Mouse (Mus musculus) ES-Bruce4 (cell line): ENCODE results near the gene Akap2. TPM values are rescaled to one million over a fixed set of nuclear protein-coding genes. Genes with fewer than 3 reads are reported as not detected.

Experiments used
- H3K27ac ChIP-seq: 2 replicates; pipeline ENCODE4 v1.5.1; 2012; ENCODE audit warnings: low read length, inconsistent platforms; ENCODE audit not compliant: insufficient read depth
- H3K27me3 ChIP-seq: 2 replicates; pipeline ENCODE4 v1.6.1; 2012; ENCODE audit warnings: mild to moderate bottlenecking, low read length, inconsistent platforms; ENCODE audit not compliant: control insufficient read depth, poor library complexity, insufficient read depth, severe bottlenecking
- H3K36me3 ChIP-seq: 2 replicates; pipeline ENCODE4 v1.6.1; 2012; ENCODE audit warnings: inconsistent platforms, mild to moderate bottlenecking, low read length, moderate library complexity; ENCODE audit not compliant: control insufficient read depth, poor library complexity, insufficient read depth, severe bottlenecking
- H3K4me1 ChIP-seq: one replicate; pipeline ENCODE4 v1.8.1; 2011; ENCODE audit warnings: low read length; ENCODE audit not compliant: control insufficient read depth, insufficient read depth
- H3K4me3 ChIP-seq: 2 replicates; pipeline ENCODE4 v1.5.1; 2011; ENCODE audit warnings: low read depth, mild to moderate bottlenecking, low read length
- H3K9ac ChIP-seq: 2 replicates; pipeline ENCODE4 v1.6.1; 2012; ENCODE audit warnings: low read depth, mild to moderate bottlenecking, inconsistent platforms; ENCODE audit not compliant: poor library complexity, severe bottlenecking
- H3K9me3 ChIP-seq: replicated peaks from 2 replicates; pipeline ENCODE4 v1.6.1; 2012; ENCODE audit warnings: mild to moderate bottlenecking, low read length, inconsistent platforms; ENCODE audit not compliant: control insufficient read depth, poor library complexity, insufficient read depth, severe bottlenecking
- CTCF ChIP-seq: IDR thresholded peaks from one replicate; pipeline ENCODE4 v1.8.1; 2011; ENCODE audit warnings: low read depth, low read length
- EP300 ChIP-seq: IDR thresholded peaks from 2 replicates; pipeline ENCODE4 v1.6.1; 2011; ENCODE audit warnings: low read depth, low read length; ENCODE audit not compliant: insufficient read depth
- POLR2A ChIP-seq: IDR thresholded peaks from one replicate; pipeline ENCODE4 v1.8.1; 2011; ENCODE audit warnings: low read length; ENCODE audit not compliant: insufficient read depth
- polyA plus RNA-seq: library from polyadenylated mRNA; stranded (reverse); fragments of >200 nt; gene quantifications from 2 replicates; pipeline ENCODE4 v1.2.4, GENCODE M21; 2011; ENCODE audit warnings: low read depth; ENCODE audit not compliant: missing spikeins, insufficient read depth, insufficient read length

The Akap2 gene
- polyA plus RNA-seq, 1 experiment: 96.5 TPM

DNA sequence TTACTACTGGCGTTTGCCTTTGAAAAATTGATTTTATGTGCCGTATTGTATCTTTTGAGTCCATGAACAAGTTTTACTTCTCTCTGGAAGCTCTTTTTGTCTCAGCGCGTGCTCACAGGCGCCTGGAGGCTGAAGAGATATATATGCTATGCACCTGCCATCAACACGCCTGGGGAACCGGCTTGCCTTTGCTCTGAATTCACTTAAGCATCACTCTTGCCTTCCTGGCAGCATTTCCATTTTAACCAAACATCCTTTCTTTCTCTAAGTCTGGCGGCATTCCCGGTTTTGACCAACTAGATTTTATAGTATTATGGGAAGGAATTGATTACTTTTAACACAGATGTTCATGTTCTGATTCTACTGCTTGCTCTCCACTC, 65.9 kb downstream of the Akap2 start:
- Histone ChIP-seq H3K27ac (no peak overlapping the region), H3K27me3 (no peaks in the 10 kb centered on the region; the same call in 1 of the 2 replicates)
- TF ChIP-seq EP300: no peak
- TF ChIP-seq POLR2A: no peak
- no peak for TF ChIP-seq CTCF

DNA sequence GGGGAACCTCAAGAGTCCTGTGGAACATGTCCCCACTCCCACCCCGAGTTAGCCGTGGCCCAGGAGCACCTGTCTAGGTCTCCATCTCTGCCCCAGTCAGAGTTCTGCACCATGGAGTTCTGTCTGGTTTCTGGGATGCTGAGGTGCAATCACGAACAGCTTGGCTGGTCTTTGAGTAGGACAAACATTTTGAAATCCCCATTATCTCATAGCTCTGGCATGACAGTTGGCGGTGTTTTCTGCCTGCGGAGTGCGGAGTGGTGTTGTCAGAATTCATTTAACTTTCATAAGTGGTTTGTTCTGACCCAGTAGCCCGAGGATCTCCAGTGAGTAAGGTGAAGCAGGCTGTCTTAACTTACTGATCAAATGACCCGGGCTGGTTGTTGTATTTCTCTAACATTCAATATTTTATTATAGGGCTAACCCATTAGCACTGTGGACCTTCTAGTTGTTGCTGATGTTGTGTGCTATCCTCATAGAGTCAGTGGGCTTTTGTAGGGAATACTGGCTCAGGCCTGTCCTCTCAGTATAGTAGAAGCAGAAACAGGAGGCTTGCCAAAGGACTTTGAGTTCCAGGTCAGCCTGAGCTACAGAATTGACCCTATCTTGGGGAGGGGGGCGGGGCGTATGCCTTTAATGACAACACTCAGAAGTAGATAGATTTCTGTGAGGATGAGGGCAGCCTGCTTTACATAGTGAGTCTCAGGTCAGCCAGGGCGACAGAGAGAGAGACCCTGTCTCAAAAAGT, 66.6 kb downstream of the Akap2 start:
- no peak overlapping the region for H3K27ac ChIP-seq
- H3K27me3 ChIP-seq: no peaks in the 10 kb centered on the region; the same call in 1 of the 2 replicates
- H3K9me3 ChIP-seq: no peaks in the 10 kb centered on the region
- H3K4me1 ChIP-seq: peaks cover 9% of the 10 kb centered on the region
- H3K36me3 ChIP-seq: no peaks in the 10 kb centered on the region
- H3K9ac ChIP-seq: no peak overlapping the region
- TF ChIP-seq CTCF: no peak
- no peak for TF ChIP-seq EP300
- TF ChIP-seq POLR2A: no peak
- no peak overlapping the region for H3K4me3 ChIP-seq

More for the DNA sequence above, 65.9 kb downstream of the Akap2 start:
- no peaks in the 10 kb centered on the region for H3K9me3 ChIP-seq
- H3K4me3 ChIP-seq: peak overlapping the region; percentile 81
- H3K36me3 ChIP-seq: no peaks in the 10 kb centered on the region
- peak overlapping the region; percentile 62 for H3K9ac ChIP-seq
- H3K4me1 ChIP-seq: peaks cover 9% of the 10 kb centered on the region

DNA sequence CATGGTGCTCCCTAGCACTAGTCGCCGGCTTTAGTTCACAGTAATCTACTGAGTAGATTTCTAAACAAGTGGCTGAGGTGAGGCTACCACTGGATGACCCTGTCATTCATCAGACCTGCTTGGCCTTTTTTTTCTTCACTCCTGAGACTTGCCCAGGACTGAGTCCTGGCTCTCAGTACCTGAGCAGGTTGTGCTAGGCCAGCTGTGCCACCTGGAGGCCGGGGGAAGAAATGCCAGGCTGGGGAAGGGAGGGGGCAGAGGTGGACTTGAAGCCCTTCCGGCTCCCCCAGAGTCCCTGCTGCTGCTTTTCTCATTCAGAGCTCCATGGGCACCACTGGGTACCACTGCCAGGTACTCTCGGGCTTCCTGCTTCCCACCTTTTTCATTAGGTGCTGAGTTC, 71.3 kb downstream of the Akap2 start:
- Histone ChIP-seq H3K27ac (peak overlapping the region; percentile 49; the same call in 1 of the 2 replicates), H3K4me1 (peaks cover 7% of the 10 kb centered on the region), H3K9ac (no peak overlapping the region), H3K4me3 (no peak overlapping the region), H3K27me3 (no peaks in the 10 kb centered on the region; the same call in 1 of the 2 replicates), H3K9me3 (no peaks in the 10 kb centered on the region), H3K36me3 (no peaks in the 10 kb centered on the region)
- peak; percentile 55 for TF ChIP-seq CTCF
- TF ChIP-seq EP300: 0 out of 2 replicates have a peak, but pooled peaks have one; percentile 22
- no peak for TF ChIP-seq POLR2A

DNA sequence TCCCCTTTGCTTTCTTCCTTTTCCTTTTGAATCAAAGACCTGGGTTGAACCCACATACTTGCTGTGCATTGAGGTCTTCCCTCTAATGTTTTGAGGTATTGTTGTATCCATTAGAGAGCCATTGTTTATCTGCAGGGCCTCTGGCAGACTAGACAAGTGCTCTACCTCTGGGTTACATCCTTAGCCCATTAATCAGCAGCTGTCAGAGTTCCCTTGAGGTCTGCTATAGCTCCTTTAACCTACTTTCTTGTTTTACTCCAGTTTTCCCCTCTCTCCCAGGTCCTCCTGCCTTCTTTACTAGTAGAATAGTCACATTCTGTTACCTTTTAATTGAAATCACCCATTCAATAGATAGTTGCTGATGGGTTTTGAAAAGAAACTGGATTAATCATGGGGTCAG, 71.7 kb downstream of the Akap2 start:
- H3K27me3 ChIP-seq: no peaks in the 10 kb centered on the region; the same call in 1 of the 2 replicates
- TF ChIP-seq EP300: no peak
- no peak for TF ChIP-seq CTCF
- TF ChIP-seq POLR2A: no peak
- no peaks in the 10 kb centered on the region for H3K9me3 ChIP-seq
- H3K4me1 ChIP-seq: peaks cover 5% of the 10 kb centered on the region
- H3K4me3 ChIP-seq: no peak overlapping the region
- no peaks in the 10 kb centered on the region for H3K36me3 ChIP-seq
- no peak overlapping the region for H3K9ac ChIP-seq
- peak overlapping the region; percentile 49; the same call in 1 of the 2 replicates for H3K27ac ChIP-seq

DNA sequence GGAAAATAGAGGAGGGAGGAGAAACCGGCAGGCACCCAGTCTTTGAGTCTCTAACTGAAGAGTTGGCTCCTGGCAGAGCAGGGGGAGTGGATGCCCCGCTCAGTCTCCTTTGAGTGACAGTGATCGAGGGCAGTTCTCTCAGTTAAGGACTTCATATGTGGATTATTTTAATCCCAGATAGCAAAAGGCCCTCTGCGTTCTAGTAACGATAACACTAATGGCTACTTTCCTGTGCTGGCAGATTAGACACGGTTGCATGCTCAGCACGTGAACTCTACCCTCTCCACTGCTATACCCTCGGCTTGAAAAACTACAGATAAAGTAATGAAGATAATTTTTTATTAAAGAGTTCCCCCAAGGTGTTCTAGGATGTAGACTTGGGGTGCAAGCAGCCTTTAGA, 76.5 kb downstream of the Akap2 start:
- Histone ChIP-seq H3K9me3 (no peaks in the 10 kb centered on the region), H3K4me1 (peaks cover 3% of the 10 kb centered on the region), H3K27ac (peak overlapping the region; percentile 83), H3K27me3 (no peaks in the 10 kb centered on the region), H3K9ac (no peak overlapping the region; the same call in 1 of the 2 replicates), H3K36me3 (no peaks in the 10 kb centered on the region), H3K4me3 (no peak overlapping the region)
- TF ChIP-seq CTCF (no peak), POLR2A (no peak)

DNA sequence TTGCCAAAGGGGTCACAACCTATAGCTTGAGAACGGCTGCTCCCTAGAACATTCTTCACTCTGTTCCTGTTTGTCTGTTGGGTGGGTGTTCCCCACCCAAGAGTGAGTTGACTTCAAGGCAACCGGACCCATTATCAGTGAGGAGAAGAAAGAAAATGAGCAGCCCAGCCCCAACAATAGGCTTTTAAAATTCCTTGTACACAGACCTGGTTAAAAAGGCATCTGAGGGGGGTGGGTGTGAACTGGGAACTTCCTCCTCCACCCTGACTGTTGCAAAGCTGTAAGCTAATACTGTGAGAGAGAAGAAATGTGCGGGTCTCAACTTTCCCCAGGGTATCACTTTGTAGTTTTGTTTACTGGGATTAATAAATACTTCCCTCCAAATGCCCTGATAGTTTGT, 77.1 kb downstream of the Akap2 start:
- no peaks in the 10 kb centered on the region for H3K27me3 ChIP-seq
- no peaks in the 10 kb centered on the region for H3K9me3 ChIP-seq
- no peak overlapping the region for H3K9ac ChIP-seq
- H3K4me1 ChIP-seq: peaks cover 3% of the 10 kb centered on the region
- H3K36me3 ChIP-seq: no peaks in the 10 kb centered on the region
- no peak overlapping the region for H3K4me3 ChIP-seq
- H3K27ac ChIP-seq: peak overlapping the region; percentile 83
- TF ChIP-seq POLR2A: no peak
- TF ChIP-seq EP300: 0 out of 2 replicates have a peak, but pooled peaks have one; percentile 24
